Mouse (Mus musculus) brain, embryonic 14.5 days (tissue): ENCODE measurements at regions not wholly inside any gene's neighbourhood (a gene's known extent, or its start where the extent isn't known, plus 50 kb on each side); places are given as distances from the start of the nearest gene placed in this dataset.

Experiments used
- DNase-seq: peaks from one replicate; pipeline ENCODE4 v3.0.0-alpha.2; 2011; ENCODE audit warnings: low read depth
- CTCF ChIP-seq: fragments of 200-500 bp; IDR thresholded peaks from 2 replicates; pipeline ENCODE4 v1.5.1; 2012; ENCODE audit warnings: inconsistent platforms, mild to moderate bottlenecking, moderate library complexity, borderline replicate concordance; ENCODE audit not compliant: insufficient read depth, insufficient read length; ENCODE audit errors: extremely low read depth
- POLR2A ChIP-seq: fragments of 200-500 bp; IDR thresholded peaks from 2 replicates; pipeline ENCODE4 v1.6.1; 2012; ENCODE audit warnings: mild to moderate bottlenecking, inconsistent platforms, borderline replicate concordance; ENCODE audit not compliant: poor library complexity, insufficient read depth, insufficient read length, severe bottlenecking; ENCODE audit errors: extremely low read depth

DNA sequence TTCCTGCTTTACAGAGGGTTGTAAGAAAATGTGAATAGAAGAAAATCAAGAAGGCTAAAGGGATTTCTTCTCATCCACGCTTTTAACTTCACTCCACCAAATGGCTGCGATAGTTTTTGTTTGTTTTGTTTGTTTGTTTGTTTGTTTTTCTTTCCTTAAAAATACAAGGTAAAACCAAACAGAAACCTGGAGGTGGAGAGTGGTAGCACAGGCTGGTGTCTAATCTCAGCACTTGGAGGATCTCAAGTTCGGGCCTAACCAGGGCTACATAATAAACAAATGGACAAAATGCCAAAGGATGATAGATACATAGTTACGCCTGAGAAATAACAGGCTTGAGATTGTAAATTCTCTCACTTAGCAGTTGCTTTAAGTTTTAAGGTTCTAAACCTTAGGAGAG is 50.8 kb upstream of the Mboat1 start:
- DNase-seq = no peak
- TF ChIP-seq CTCF = peak; percentile 16; the same call in 1 of the 2 replicates
- no peak for TF ChIP-seq POLR2A

DNA sequence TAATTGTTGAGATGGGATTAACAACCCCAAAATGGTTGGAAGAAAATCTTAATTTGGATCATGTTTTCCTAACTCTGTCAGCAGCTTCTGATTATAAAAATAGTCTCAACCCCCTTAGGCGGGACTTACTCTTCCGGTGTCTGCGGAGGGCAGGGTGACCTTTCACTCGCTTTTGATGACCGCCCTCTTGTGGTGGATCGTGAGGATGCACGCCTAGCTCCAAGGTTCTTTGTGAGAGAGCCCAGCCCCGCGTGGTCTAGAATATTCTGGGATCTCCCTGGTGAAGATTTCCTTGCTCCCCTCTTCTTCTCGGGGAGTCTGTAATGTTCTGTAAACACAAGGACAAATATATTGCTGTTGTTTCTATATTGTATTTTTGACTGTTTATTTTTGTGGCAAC is 51.3 kb upstream of the Mboat1 start:
- TF ChIP-seq CTCF (peak; percentile 98), POLR2A (no peak)
- DNase-seq = peak; percentile 93

DNA sequence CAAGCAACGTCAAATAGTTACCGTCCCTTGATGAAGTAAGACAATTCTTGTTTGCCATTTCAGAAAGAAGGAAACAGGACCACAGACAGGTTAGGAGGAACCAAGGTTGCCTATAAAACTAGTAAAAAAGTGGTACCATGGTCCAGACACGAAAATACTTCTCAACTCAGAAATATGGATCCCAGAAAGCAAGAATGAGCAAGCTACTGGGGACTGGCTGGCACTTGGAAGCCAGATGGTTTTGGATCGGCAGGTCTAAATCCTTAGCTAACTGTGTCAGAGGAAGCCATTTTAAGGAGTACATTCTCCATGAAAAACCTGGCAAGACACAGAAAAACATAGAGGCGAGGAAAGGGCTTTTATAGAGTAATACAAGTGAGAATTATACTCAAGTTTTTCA is 51.9 kb upstream of the Mboat1 start:
- no peak for TF ChIP-seq CTCF
- TF ChIP-seq POLR2A = no peak
- DNase-seq = no peak

DNA sequence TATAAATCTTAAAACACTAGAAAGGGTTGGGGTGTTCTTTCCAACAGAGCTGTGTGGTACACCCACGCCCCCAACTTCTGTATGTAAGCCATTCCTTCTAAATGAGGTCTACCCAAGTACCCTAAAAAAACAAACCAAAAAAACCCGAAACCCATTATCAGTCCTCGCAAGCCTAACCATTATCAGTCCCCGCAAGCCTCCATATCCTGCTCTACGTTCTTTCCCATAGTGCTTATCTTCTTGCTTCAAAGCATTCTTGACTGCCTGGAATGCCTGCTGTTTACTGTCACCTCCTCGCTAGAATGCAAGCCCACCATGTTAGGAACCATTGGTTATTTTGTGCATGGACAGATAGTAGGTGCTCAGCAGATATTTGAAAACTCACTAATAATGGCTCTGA is 52.3 kb upstream of the Mboat1 start:
- DNase-seq = no peak
- TF ChIP-seq CTCF (no peak), POLR2A (no peak)

DNA sequence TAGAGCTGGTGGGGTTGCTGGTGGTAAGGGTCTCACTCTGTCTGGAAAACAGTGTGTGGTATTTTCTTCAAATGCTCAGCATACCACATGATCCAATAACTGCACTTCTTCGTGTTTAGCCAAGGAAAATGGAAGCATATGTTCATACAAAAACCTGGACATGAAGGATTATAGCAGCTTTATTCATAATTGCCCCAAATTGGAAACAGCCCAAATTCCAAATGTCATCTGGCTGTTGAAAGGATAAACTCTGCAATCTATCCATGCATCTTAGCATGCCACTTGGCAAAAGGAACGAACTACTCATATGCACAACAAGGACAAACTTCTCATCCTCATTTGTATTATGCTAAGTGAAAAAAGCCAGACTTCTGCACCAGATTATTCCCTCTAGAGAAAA is 53.5 kb upstream of the Mboat1 start:
- no peak for TF ChIP-seq CTCF
- no peak for TF ChIP-seq POLR2A
- peak; percentile 24 for DNase-seq

DNA sequence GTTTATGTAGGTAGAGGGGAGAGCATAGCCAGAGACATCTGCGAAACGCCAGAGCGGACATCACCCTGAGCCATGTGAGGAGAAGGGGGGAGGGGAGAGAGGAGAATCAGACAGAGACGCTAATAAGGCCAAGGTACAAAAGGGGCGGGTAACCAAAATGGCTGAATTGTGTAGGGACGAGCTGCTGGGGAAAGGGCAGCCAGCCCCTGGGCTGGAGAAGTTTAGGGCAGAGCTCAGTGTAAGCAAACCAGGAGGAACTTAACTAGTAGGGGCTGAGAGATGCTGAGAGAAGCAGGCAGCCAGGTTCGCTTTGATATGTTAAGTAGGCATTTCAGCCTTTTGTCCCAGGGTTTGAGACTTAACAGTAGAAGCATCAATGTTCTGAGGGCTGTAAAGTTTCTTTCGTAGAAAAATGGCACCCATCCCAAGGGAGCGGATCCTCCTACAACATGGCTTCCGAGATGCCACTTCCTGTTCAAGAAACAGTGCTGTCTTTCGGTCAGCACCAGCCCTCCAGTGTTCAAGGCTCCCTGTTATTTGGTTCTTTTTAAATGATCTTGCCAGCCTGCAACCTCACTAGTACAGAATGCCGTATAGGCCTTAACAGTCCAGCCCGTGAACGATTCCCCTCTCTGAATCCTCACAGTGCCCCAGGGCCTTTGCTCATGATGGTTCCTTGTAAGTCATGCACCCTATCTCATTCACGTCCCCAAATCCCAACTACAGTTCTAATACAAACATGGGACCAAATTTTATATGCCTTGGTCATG is 55.4 kb upstream of the Mboat1 start:
- TF ChIP-seq CTCF (no peak), POLR2A (no peak)
- DNase-seq = no peak

DNA sequence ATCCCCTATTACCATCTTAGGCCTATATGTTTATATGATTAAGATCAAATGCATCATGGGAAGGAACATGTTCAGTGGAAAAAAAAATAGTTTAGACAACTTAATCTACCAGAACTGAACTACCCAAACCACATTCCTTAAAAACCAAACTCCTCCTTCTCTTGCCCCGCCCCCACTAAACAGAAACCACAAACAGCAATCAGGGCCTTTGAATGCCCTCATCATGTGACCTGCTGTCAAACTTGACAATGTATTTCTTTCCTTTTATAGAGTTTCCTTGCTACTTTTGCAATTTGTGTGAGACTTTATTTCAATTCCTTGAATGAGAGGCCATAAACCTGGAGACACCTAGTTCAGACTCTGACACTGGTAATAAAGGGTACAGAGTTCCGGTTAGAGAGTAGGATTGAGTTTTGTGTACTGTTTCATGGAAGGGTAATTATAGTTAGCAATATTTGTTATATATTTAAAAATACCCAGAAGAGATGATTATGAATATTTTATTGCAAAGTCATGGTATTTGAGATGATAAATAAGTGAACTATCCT is 61.7 kb upstream of the Mboat1 start:
- TF ChIP-seq POLR2A (no peak), CTCF (no peak)
- no peak for DNase-seq

DNA sequence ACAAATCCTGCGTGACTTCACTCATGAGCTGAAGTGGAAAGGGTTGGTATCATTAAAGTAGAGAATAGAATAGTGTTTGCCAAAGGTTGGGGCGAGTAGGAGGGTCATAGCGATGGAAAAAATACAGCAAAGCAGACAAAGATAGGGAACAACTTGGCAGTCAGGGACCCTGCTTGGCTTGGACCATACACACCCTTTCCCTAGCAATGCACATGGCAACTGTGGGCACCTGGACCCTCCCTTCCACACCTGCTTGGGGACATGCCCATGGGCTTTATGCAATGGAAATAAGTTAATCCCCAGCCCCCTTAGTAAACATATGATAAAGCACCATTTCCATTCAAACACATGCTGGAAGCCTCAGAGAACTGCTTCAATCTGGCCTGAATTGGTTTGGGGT is 62.2 kb upstream of the Mboat1 start:
- TF ChIP-seq POLR2A = no peak
- no peak for TF ChIP-seq CTCF
- DNase-seq = no peak

DNA sequence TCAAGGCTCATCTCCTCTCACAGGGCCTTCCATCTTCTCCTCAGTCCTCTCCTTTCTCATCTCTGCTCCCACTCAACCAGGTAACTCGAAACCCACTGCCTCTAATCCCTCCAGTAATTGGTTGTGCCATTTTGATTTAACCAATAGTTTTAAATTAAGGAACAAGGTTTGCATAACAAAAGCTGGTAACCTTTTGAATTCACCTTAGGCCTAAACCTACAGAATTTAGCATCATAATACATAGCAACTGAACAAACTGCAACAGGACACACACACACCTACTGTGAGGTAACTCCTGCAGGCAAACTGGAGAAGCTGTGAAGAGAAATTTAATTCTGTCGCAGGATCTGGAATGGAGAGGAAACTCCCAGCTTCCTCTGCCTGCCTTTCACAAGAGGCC is 66.9 kb upstream of the Mboat1 start:
- no peak for TF ChIP-seq POLR2A
- no peak for TF ChIP-seq CTCF
- no peak for DNase-seq

DNA sequence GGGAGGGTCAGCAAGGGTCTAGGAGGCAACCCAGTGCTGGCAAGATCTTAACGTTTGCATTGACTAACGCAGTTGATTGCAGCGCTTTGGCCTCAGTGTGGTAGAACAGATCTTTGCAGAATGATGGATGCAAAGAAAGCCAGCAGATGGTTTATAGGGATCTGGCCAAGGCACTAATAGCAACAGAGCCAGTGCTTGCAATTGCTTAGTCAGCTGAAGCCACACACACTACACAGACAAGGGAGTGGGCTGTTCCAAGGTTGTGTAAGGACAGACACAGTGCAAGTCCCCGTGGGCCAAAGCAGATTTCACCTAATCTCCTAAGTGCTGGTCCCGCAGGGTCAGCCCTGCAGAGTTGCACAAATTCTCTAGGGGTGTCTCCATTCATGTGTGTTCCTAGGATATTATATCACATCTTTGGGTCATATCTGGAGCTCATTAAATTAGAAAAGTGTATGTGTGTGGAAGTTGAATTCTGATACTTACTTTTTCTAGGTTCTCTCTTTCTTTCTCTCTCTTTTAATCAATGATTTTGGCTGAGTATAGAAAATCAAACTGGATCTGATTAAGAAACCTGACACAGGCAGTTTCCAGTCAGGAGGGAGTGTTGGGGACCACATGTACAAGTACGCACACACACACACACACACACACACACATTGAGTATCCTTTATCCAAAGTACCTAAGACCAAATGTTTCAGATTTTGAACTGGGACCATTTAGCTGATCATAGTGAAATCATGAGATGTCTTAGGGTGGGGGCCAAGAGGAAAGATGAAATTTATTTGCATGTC is 68.5 kb upstream of the Mboat1 start:
- no peak for DNase-seq
- TF ChIP-seq POLR2A = no peak
- TF ChIP-seq CTCF = no peak

DNA sequence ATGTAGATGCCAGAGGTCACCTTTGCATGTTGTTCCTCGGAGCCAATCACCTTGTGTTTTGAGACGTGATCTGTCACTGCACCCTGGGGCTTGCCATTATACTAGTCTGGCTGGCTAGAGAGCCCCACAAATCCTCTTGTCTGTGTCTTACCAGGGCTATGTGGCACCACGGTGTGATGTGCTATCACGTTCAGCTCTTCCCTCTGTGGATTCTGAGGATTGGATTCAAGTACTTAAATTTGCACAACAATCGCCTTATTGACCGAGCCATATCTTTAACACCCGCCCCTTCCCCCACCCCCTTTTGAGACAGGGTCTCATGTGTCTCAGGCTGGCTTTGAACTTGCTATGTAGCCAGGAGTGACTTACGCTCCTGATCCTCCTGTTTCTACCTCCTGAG is 70.8 kb upstream of the Mboat1 start:
- no peak for DNase-seq
- TF ChIP-seq POLR2A = no peak
- TF ChIP-seq CTCF = no peak
